Mouse (Mus musculus) heart, adult 11 months (tissue): Measurements from ENCODE around the gene Rasgef1c.

Experiments
- DNase-seq: peaks from one replicate; pipeline ENCODE4 v3.0.0; 2022

Rasgef1c gene

GRCm38 (mm10) chr11:49978935-49979334 is 77.3 kb downstream of the Rasgef1c start:
- DNase-seq, result no peak

- no peak for DNase-seq
Observed at GRCm38 (mm10) chr11:49980681-49981235, 79.1 kb downstream of the Rasgef1c start.

- no peak for DNase-seq
Observed at GRCm38 (mm10) chr11:49981321-49981963, 79.8 kb downstream of the Rasgef1c start.

- no peak for DNase-seq
Observed at GRCm38 (mm10) chr11:49982094-49982493, 80.5 kb downstream of the Rasgef1c start.

- DNase-seq, result no peak
Observed at GRCm38 (mm10) chr11:49982881-49983280, 81.2 kb downstream of the Rasgef1c start.

GRCm38 (mm10) chr11:49983875-49984552 is 82.4 kb downstream of the Rasgef1c start:
- no peak for DNase-seq

GRCm38 (mm10) chr11:49985009-49985408 is 83.4 kb downstream of the Rasgef1c start:
- DNase-seq, result no peak

GRCm38 (mm10) chr11:49986277-49987036 is 84.8 kb downstream of the Rasgef1c start:
- DNase-seq, result no peak

GRCm38 (mm10) chr11:49994536-49994935 is 92.9 kb downstream of the Rasgef1c start:
- no peak for DNase-seq

GRCm38 (mm10) chr11:49996398-49996797 is 94.8 kb downstream of the Rasgef1c start:
- no peak for DNase-seq

- DNase-seq, result no peak
Observed at GRCm38 (mm10) chr11:49997321-49997720, 95.7 kb downstream of the Rasgef1c start.

GRCm38 (mm10) chr11:50002853-50003252 is 101.2 kb downstream of the Rasgef1c start:
- DNase-seq, result no peak

GRCm38 (mm10) chr11:50007776-50008175 is 106.1 kb downstream of the Rasgef1c start:
- DNase-seq, result no peak

- DNase-seq, result no peak
Observed at GRCm38 (mm10) chr11:50008231-50008630, 106.6 kb downstream of the Rasgef1c start.

- DNase-seq, result no peak
Observed at GRCm38 (mm10) chr11:50013016-50013415, 111.4 kb downstream of the Rasgef1c start.

GRCm38 (mm10) chr11:50016503-50016902 is 114.9 kb downstream of the Rasgef1c start:
- DNase-seq, result no peak

- no peak for DNase-seq
Observed at GRCm38 (mm10) chr11:50017511-50017910, 115.9 kb downstream of the Rasgef1c start.

GRCm38 (mm10) chr11:50018848-50019247 is 117.2 kb downstream of the Rasgef1c start:
- no peak for DNase-seq

- DNase-seq, result no peak
Observed at GRCm38 (mm10) chr11:50022085-50022484, 120.5 kb downstream of the Rasgef1c start.

GRCm38 (mm10) chr11:50024445-50024832 is 122.8 kb downstream of the Rasgef1c start:
- DNase-seq, result no peak

GRCm38 (mm10) chr11:50024833-50025720 is 123.4 kb downstream of the Rasgef1c start, which contains the start of gene Rnf130:
Gene Rnf130, plus strand, starts transcription at chr11:50025346.
- DNase-seq, result peak; percentile 100
